Mouse (Mus musculus) embryo, embryonic 10 days (tissue): Measurements from ENCODE around the gene Myo1g.

ENCODE experiments used
- DNase-seq: peaks from one replicate; pipeline ENCODE4 v3.0.0-alpha.2; 2015; ENCODE audit warnings: low spot score

The Myo1g gene

GRCm38 (mm10) chr11:6520507-6521173 lies at the start of gene Myo1g:
TSS of gene Myo1g (minus strand) at chr11:6520965.
- DNase-seq = no peak

- DNase-seq = no peak
Measured at GRCm38 (mm10) chr11:6569410-6569777, 48.6 kb upstream of the Myo1g start.

GRCm38 (mm10) chr11:6568584-6569409 lies 48.0 kb upstream of the Myo1g start:
- DNase-seq = no peak

DNA sequence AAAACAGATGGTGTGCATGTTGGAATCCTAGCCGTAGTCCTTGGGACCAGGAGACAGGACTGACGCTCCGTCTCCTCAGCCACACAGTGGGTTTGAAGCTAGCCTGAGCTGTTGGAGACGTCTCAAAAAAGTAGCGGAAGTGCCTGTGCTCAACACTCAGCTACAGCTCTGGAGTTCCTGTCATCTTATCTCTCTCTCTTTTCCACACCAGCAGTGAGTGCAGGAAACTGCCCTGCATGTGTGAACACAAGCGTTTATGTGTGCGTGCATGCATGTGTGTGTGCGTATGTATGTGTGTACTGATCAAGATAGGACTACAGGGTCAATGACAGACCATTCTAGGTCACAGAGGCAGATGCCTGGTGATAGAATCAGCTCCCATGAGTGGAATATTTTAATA lies 47.2 kb upstream of the Myo1g start:
- DNase-seq = no peak

DNA sequence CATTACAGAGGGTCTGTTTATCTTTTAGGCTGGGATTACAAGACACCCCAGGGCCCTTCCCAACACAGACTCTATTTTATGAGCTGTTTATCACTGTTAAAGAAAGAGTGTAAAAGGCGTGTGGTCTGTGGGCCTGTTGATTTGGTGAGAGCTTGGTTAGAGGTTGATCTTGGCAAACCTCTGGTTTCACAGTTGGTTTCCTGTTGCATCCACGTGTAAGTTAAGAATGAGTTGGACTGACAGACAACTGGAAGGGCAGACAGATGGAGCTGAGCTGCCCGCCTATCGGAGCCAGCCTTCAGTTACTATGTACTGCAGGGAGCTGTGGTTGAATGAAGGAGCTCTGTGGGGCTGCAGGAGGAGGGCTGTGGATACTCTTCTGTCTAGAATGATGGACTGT lies 45.7 kb upstream of the Myo1g start:
- DNase-seq = no peak

GRCm38 (mm10) chr11:6563201-6563600 lies 42.4 kb upstream of the Myo1g start:
- no peak for DNase-seq

GRCm38 (mm10) chr11:6562359-6562758 lies 41.6 kb upstream of the Myo1g start:
- no peak for DNase-seq

GRCm38 (mm10) chr11:6561474-6561873 lies 40.7 kb upstream of the Myo1g start:
- DNase-seq = no peak

- DNase-seq = no peak
Measured at GRCm38 (mm10) chr11:6560655-6561360, 40.0 kb upstream of the Myo1g start.

- DNase-seq = no peak
Measured at GRCm38 (mm10) chr11:6559996-6560395, 39.2 kb upstream of the Myo1g start.

DNA sequence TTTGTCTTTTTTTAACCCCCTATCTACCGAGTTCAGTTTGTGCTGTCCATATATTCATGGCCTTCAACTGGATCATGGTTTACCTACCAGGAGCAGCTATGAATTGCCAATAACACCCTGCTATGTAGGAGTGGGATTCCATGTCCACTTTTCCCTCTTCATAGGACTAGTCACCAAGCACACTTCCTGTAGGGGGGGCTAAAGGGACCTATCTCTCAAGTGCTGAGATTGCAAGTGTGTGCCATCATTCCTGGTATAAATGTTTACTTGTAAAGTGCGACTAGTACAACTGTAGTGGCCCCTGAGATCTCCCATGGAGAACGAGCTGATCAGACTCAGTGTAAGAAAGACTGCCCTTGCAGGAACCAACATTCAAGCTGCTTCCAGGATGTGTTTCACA lies 37.5 kb upstream of the Myo1g start:
- DNase-seq = no peak

DNA sequence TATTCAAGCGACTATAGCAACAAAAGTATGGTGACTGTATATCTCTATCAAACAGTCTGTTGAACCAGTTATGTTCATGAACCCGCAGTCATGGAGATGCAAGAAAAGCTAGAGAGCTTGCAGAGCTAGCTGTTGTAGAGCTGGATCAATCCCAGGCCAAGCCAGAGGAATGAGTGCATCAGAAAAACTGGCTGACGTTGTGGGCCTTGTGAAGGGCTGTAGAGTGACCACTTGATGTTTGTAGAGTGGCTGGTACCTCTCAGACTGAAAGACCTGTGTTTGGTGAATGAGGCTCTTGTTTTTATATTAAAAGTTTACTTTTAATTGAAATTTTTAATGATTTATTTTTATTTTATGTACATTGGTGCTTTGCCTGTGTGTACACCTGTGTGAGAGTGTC lies 29.4 kb upstream of the Myo1g start:
- DNase-seq = no peak

DNA sequence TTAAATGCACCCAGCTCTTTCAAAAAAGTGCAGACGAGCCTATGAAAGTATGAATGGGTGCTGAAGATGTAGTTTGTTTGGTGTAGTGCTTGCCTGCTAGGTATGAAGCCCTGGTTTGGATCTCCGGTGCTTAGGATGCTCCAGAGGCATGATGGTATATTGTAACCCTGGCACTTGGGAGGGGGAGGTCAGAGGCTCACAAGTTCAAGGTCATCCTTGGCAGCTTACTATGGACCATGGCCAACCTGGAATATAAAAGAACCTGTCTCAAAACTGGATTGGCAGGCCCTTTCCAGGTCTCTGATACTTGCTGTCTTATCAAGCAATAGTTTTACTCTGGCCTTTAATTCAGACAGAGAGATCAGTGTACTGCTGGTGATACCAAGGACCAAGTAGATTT lies 29.0 kb upstream of the Myo1g start:
- no peak for DNase-seq

DNA sequence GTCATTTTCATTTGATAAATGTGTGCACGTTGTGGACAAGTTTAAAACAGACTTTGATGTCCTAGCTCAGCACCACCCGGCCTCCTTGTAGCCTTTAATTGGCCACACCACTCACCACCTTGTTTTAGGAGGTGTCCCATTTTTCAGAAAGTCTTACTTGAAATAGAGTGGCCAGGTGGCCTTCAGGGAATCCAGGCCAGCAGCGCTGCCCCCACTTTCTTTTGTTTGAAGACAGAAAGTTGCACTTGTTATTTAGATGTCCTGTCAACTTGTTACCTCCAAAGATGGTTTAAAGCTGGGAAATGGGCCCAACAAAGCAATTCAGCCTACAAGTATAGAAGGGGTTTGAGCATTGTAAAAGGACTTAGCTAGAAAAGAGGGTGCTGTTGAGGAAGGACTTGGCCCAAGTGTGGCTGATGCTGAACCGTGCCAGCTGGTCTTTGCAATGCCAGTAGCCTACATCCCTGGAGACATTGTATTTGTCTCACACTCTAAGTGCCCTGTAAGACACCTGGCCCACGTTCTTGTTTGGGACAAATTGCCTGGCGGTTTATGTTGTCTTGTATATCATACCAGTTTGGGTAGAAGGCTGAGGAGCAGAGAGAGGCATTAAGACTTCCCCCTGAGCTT lies 27.0 kb upstream of the Myo1g start:
- DNase-seq = no peak

DNA sequence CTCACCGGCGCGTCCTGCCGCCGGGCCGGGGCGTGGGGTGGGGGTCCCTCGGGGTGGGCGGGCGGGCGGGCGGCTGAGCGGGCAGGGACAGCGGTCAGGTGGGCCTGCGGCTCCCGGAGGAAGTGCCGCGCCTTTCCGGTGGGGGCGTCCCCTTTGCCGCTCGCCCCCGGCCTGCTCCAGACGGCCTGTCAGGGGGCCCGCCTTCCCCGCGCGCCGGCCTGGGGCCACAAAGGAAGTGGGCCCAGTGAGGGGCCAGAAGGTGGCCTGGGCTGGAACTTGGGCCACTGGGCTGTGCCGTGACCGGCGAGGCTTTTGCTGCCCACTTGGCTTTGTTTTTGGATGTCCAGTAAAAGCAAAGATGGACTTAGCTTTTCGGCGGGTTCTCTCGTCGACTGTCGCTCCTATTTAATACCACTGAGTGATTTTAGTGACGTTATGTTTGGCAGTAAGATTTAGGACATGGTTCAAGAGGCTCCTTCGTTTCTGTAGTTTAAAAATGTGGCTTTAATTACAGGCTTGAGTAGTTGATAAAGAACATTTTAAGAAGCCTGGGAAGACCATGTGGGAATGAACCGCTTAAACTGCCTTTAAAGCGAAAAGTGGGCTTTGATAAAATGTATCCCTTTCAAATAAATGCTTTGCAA lies 26.4 kb upstream of the Myo1g start:
- peak; percentile 82 for DNase-seq

GRCm38 (mm10) chr11:6546205-6547013 lies 25.6 kb upstream of the Myo1g start, which contains the start of gene Ccm2:
TSS of gene Ccm2 (plus strand) at chr11:6546887.
- peak; percentile 94 for DNase-seq

DNA sequence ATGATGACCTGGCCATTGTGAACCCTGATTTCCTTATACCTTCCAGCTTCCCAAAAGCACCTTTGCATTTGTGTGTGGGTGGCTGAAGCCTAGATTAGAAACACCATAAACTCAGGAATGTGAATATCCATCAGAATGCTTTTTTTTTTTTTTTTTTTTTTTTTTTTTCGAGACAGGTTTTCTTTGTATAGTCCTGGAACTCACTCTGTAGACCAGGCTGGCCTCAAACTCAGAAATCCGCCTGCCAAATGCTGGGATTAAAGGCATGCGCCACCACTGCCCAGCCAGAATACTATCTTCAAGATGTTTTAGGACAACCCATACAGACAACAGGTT lies 25.1 kb upstream of the Myo1g start:
- DNase-seq = no peak

- DNase-seq = no peak
Measured at GRCm38 (mm10) chr11:6545186-6545856, 24.6 kb upstream of the Myo1g start.

DNA sequence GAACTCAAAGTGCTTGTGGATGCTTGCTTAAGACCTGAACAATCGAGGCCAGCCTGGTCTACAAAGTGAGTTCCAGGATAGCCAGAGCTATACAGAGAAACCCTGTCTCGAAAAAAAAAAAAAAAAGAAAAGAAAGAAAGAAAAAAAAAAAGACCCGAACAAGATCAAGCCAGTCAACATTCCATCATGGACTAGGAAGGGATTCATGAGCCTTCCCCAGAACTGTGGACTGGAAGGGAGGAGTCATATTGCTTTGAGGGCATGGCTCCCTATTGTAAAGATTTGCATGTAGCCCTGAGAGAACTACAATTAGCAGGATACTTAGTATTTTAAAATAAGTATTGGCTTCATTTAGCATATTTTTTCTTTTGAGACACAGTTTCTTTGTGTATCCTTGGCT lies 23.9 kb upstream of the Myo1g start:
- no peak for DNase-seq

DNA sequence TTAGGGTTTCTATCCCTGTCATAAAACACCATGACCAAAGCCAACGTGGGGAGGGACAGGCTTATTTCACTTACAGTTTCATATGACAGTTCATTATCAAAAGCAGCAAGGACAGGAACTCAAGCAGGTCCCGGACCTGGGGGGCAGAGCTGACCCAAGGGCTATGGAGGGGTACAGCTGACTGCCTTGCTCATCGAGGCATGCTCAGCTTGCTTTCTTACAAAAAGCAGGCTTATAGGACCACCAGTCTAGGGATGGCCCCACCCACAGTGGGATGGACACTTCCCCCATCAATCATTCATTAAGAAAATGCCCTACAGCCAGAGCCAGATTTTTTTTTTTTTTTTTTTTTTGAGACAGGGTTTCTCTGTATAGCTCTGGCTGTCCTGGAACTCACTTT lies 10.0 kb upstream of the Myo1g start:
- no peak for DNase-seq

- no peak for DNase-seq
Measured at GRCm38 (mm10) chr11:6529961-6530360, 9.2 kb upstream of the Myo1g start.
